Mouse (Mus musculus): ENCODE measurements around the gene Acbd5. TPM values are rescaled to one million over a fixed set of nuclear protein-coding genes. Genes with fewer than 3 reads are reported as not detected.
A peak's percentile ranks its signal among the peaks of the same experiment; 100 is the strongest.

The Acbd5 gene
- polyA plus RNA-seq, 1 experiment from 2014 or later = 76.8 TPM

GRCm38 (mm10) chr2:23071406-23071805 is 3.4 kb downstream of the Acbd5 start:
- 53% methylated on average over 1 of the region's 1 CpGs for WGBS
- peaks cover 13% of the 10 kb centered on the region for H3K4me1 ChIP-seq (replicated peaks)
- no peak overlapping the region for H3K27ac ChIP-seq
- peaks cover 19% of the 10 kb centered on the region for H3K36me3 ChIP-seq
- no peaks in the 10 kb centered on the region for H3K27me3 ChIP-seq
- no peak overlapping the region for H3K9ac ChIP-seq
- no peaks in the 10 kb centered on the region for H3K9me3 ChIP-seq
- H3K4me2 ChIP-seq = no peak overlapping the region
- no peak overlapping the region for H3K4me3 ChIP-seq
- no peak for ATAC-seq (ENCODE audit: low FRiP score)

DNA sequence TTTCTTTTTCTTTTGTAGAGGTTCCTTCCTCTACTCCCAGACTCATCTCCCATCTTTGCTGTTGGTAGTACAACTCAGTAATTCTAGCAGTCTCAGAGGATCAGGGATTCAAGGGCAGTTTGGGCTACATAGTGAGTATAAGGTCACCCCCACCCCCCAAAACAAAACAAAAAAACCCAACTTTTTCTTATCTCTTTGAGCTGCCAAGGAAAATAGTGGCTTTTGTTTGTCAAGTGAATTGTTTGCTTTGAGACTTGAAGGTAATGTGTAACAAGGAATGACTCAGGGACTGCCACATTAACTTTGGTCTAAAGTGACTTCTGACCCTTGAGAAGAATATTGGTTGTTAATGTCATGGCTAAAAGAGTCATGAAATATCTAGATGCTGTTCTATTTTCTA is 7.9 kb downstream of the Acbd5 start:
- Histone ChIP-seq H3K27ac (no peak overlapping the region), H3K36me3 (peaks cover 50% of the 10 kb centered on the region), H3K4me2 (no peak overlapping the region), H3K9me3 (no peaks in the 10 kb centered on the region), H3K9ac (no peak overlapping the region), H3K4me1 (replicated peaks) (peaks cover 7% of the 10 kb centered on the region; the same call in 1 of the 2 replicates), H3K4me3 (no peak overlapping the region), H3K27me3 (no peaks in the 10 kb centered on the region)
- no peak for ATAC-seq (ENCODE audit: low FRiP score)

- H3K4me1 ChIP-seq (replicated peaks) = peaks cover under 1% of the 10 kb centered on the region; the same call in 1 of the 2 replicates
- H3K4me3 ChIP-seq = no peak overlapping the region
- H3K9me3 ChIP-seq = no peaks in the 10 kb centered on the region
- H3K27me3 ChIP-seq = no peaks in the 10 kb centered on the region
- ATAC-seq (ENCODE audit: low FRiP score) = no peak
- H3K27ac ChIP-seq = no peak overlapping the region
- peaks cover 58% of the 10 kb centered on the region for H3K36me3 ChIP-seq
- no peak overlapping the region for H3K9ac ChIP-seq
- H3K4me2 ChIP-seq = no peak overlapping the region
Measured at GRCm38 (mm10) chr2:23076783-23077182, 8.8 kb downstream of the Acbd5 start.

DNA sequence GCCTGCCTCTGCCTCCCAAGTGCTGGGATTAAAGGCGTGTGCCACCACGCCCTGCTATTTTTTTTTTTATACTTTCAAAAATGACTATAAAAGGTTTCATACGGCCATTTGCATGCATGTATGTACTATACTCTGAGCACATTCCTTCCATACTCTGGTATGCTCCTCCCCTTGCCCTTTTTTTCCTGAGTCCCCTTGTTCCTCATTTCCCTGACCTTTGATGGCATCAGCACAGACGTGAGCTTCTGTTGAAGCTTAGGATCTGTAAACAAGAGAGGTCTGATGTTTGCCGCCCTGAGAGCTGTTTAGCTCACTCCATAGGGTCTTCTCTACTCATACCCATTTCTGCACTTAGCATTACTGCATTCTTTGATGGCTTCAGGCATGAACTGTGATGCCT is 9.7 kb downstream of the Acbd5 start:
- H3K4me1 ChIP-seq (replicated peaks) = no peaks in the 10 kb centered on the region
- H3K9ac ChIP-seq = no peak overlapping the region
- peaks cover 66% of the 10 kb centered on the region for H3K36me3 ChIP-seq
- H3K4me2 ChIP-seq = no peak overlapping the region
- no peak for ATAC-seq (ENCODE audit: low FRiP score)
- WGBS = 91% methylated on average over 5 of the region's 5 CpGs
- H3K27me3 ChIP-seq = no peaks in the 10 kb centered on the region
- H3K9me3 ChIP-seq = no peaks in the 10 kb centered on the region
- no peak overlapping the region for H3K4me3 ChIP-seq
- H3K27ac ChIP-seq = no peak overlapping the region

DNA sequence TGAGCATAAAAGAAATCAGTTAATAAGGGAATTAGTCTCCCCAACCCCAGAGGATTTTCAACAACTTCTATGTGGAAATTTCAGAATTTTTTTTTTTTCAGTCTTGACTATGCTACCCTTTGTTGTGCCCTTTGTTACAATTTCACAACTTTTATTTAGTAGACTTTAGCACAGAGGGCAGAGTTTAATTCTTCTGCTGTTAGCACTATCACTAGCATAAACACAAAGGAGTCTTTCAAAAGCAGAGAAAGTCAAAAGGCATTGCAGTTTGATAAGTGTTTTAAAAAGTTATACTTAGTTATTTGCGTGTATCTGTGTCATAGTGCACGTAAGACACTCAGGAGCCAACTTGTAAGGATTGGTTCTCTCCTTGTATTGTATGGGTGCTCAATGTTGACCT is 10.6 kb downstream of the Acbd5 start:
- Histone ChIP-seq H3K27me3 (no peaks in the 10 kb centered on the region), H3K4me3 (no peak overlapping the region), H3K27ac (no peak overlapping the region), H3K4me1 (replicated peaks) (no peaks in the 10 kb centered on the region), H3K9me3 (no peaks in the 10 kb centered on the region), H3K4me2 (no peak overlapping the region), H3K36me3 (peaks cover 73% of the 10 kb centered on the region), H3K9ac (no peak overlapping the region)
- WGBS = 96% methylated on average over 2 of the region's 2 CpGs
- ATAC-seq (ENCODE audit: low FRiP score) = no peak

DNA sequence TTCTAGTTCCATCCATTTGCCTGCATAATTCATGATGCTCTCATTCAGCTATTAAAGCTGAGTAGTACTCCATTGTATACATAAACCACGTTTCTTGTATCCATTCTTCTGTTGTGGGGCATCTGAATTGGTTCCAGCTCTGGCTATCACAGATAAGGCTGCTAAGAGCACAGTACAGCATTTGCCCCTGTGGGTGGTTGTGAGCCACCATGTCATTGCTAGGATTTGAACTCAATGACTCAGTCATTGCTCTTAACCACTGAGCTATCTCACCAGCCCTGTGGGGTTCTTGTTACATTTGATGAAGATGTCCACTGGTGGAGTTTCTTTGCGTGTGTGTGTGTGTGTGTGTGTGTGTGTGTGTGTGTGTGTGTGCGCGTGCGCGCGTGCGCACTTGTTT is 16.6 kb downstream of the Acbd5 start:
- Histone ChIP-seq H3K36me3 (peaks cover 73% of the 10 kb centered on the region), H3K9ac (no peak overlapping the region), H3K27ac (no peak overlapping the region), H3K4me1 (replicated peaks) (no peaks in the 10 kb centered on the region), H3K9me3 (no peaks in the 10 kb centered on the region), H3K4me2 (no peak overlapping the region), H3K4me3 (no peak overlapping the region), H3K27me3 (no peaks in the 10 kb centered on the region)
- ATAC-seq (ENCODE audit: low FRiP score) = no peak
- whole genome bisulfite sequencing = 95% methylated on average over 8 of the region's 8 CpGs

GRCm38 (mm10) chr2:23092216-23092615 is 24.2 kb downstream of the Acbd5 start:
- peaks cover 81% of the 10 kb centered on the region for H3K36me3 ChIP-seq
- no peaks in the 10 kb centered on the region for H3K9me3 ChIP-seq
- no peak overlapping the region for H3K4me2 ChIP-seq
- no peak for ATAC-seq (ENCODE audit: low FRiP score)
- no peaks in the 10 kb centered on the region for H3K4me1 ChIP-seq (replicated peaks)
- H3K4me3 ChIP-seq = no peak overlapping the region
- H3K27ac ChIP-seq = no peak overlapping the region
- H3K9ac ChIP-seq = no peak overlapping the region
- H3K27me3 ChIP-seq = no peaks in the 10 kb centered on the region
- 60% methylated on average over 5 of the region's 5 CpGs for WGBS

DNA sequence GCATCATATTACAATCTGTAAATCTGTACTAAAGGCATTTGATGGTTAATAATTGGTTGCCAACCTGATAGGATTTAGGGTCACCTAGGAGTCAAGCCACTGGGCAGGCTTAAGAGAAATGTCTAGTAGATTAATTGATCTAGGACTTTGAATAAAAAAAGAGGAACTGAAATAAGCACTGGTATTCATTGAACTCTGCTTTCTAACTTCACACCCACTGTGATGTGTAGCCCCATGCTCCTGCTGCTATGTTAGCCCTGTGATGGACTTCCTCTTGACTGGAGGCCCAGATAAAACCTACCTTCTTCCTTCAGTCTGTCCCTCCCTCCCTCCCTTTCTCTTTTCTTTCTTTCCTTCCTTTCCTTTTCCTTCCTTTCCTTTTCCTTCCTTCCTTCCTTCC is 29.1 kb downstream of the Acbd5 start:
- Histone ChIP-seq H3K4me3 (no peak overlapping the region), H3K36me3 (peaks cover 58% of the 10 kb centered on the region), H3K4me2 (no peak overlapping the region), H3K27me3 (no peaks in the 10 kb centered on the region), H3K9ac (no peak overlapping the region), H3K27ac (no peak overlapping the region), H3K9me3 (no peaks in the 10 kb centered on the region), H3K4me1 (replicated peaks) (no peaks in the 10 kb centered on the region)
- no peak for ATAC-seq (ENCODE audit: low FRiP score)

- Histone ChIP-seq H3K36me3 (peaks cover 27% of the 10 kb centered on the region), H3K27ac (no peak overlapping the region), H3K9ac (no peak overlapping the region), H3K4me2 (no peak overlapping the region), H3K4me1 (replicated peaks) (no peaks in the 10 kb centered on the region), H3K4me3 (no peak overlapping the region), H3K27me3 (no peaks in the 10 kb centered on the region), H3K9me3 (no peaks in the 10 kb centered on the region)
- ATAC-seq (ENCODE audit: low FRiP score) = no peak
Measured at GRCm38 (mm10) chr2:23102266-23102665, 34.3 kb downstream of the Acbd5 start.

- Histone ChIP-seq H3K27me3 (no peaks in the 10 kb centered on the region), H3K4me1 (replicated peaks) (no peaks in the 10 kb centered on the region), H3K4me2 (no peak overlapping the region), H3K36me3 (peaks cover 15% of the 10 kb centered on the region), H3K9ac (no peak overlapping the region), H3K9me3 (no peaks in the 10 kb centered on the region), H3K4me3 (no peak overlapping the region), H3K27ac (no peak overlapping the region)
- ATAC-seq (ENCODE audit: low FRiP score) = no peak
Measured at GRCm38 (mm10) chr2:23119573-23119972, 51.6 kb downstream of the Acbd5 start.

DNA sequence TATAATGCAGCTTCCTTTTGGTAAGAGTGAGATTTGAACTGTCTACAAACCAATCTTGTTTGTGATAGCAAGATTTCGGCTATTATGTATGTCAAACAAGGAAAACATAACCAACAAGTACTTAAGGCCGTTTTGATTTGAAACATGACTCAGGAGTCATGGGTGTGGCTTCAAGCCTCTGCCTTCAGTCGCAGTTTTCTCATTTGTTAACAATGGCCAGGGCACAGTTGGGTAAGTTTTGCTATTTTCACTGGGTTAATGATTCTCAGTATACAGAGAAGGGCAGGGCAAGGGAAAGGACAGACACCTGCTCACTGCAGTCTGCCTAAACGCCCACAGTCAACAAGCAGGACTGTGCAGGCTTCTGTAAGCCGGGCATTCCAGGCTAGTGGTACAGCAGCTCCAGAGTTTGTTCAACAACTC is 87.2 kb downstream of the Acbd5 start:
- H3K9ac ChIP-seq = peak overlapping the region; percentile 68
- peak overlapping the region; percentile 79 for H3K4me3 ChIP-seq
- H3K4me2 ChIP-seq = peak overlapping the region; percentile 79
- H3K27me3 ChIP-seq = no peaks in the 10 kb centered on the region
- H3K36me3 ChIP-seq = no peaks in the 10 kb centered on the region
- peak overlapping the region; percentile 99; the same call in 1 of the 2 replicates for H3K27ac ChIP-seq
- 6% methylated on average over 5 of the region's 5 CpGs for WGBS
- H3K9me3 ChIP-seq = no peaks in the 10 kb centered on the region
- H3K4me1 ChIP-seq (replicated peaks) = peaks cover 29% of the 10 kb centered on the region
- ATAC-seq (ENCODE audit: low FRiP score) = no peak; the same call in 1 of the 2 replicates

DNA sequence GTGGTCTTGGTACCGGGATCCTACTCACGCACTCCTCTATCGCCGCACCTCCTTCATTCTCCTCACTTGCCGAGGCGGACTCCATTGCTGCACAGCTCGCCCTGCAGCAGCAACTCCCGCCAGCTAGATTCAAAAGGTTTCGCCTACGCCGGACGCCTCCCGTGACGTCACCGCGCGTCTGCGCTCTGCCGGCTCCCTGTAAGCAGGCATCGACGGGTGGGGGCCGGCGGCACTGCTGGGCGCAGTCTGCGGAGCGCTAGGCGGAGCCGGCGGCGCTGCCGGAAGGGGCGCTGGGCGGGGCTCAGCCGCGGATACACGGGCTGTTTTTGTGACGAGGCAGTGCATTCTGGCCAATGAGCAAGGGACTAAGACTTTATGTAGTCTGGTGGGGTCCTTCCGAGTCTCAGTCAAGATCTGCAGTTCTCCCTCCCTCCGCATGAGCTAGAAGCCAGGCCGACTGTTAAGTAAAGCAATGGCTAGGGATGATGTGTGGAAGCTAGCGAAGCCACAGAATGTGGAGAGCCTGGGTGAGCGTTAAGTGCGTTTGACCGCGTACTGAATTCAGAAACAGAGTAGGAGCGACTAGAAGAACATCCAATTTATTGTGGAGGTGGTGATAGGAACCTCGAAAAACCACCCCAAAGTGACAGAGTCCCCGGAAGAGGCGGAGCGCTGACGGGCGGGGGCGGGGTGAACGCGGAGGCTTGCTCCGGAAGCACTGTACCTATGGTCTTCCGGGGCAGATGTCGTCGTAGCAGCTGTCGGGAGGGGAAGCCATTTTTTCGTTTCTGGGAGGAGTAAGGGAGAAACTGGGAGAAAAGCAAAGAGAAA is 88.0 kb downstream of the Acbd5 start, which contains the start of the genes Mastl and Yme1l1:
Gene Mastl (minus strand): TSS at position 248 of the 831 bp plus-strand sequence.
Gene Yme1l1 (plus strand): TSS at position 593 of the 831 bp plus-strand sequence.
- no peaks in the 10 kb centered on the region for H3K27me3 ChIP-seq
- no peaks in the 10 kb centered on the region for H3K9me3 ChIP-seq
- H3K36me3 ChIP-seq = peaks cover 1% of the 10 kb centered on the region; the same call in 1 of the 2 replicates
- under 1% methylated on average over 61 of the region's 61 CpGs for WGBS
- peak within 1 kb of the TSS; percentile 99 for H3K27ac ChIP-seq
- peak within 1 kb of the TSS; percentile 79 for H3K4me2 ChIP-seq
- H3K9ac ChIP-seq = peak within 1 kb of the TSS; percentile 85
- peak within 1 kb of the TSS; percentile 79 for H3K4me3 ChIP-seq
- ATAC-seq (ENCODE audit: low FRiP score) = peak; percentile 98
- peaks cover 29% of the 10 kb centered on the region for H3K4me1 ChIP-seq (replicated peaks)

GRCm38 (mm10) chr2:23156608-23157081 is 88.7 kb downstream of the Acbd5 start:
- peak overlapping the region; percentile 85 for H3K9ac ChIP-seq
- peak overlapping the region; percentile 79 for H3K4me3 ChIP-seq
- H3K4me1 ChIP-seq (replicated peaks) = peaks cover 29% of the 10 kb centered on the region
- peaks cover 6% of the 10 kb centered on the region for H3K36me3 ChIP-seq
- peak; percentile 29 for ATAC-seq (ENCODE audit: low FRiP score)
- H3K4me2 ChIP-seq = peak overlapping the region; percentile 79
- H3K27ac ChIP-seq = peak overlapping the region; percentile 99
- H3K27me3 ChIP-seq = no peaks in the 10 kb centered on the region
- H3K9me3 ChIP-seq = no peaks in the 10 kb centered on the region
- 1% methylated on average over 17 of the region's 17 CpGs for WGBS

Data from hindbrain, embryonic 13.5 days (tissue).